Mouse (Mus musculus): ENCODE results near the gene Gsg1l.

DNA sequence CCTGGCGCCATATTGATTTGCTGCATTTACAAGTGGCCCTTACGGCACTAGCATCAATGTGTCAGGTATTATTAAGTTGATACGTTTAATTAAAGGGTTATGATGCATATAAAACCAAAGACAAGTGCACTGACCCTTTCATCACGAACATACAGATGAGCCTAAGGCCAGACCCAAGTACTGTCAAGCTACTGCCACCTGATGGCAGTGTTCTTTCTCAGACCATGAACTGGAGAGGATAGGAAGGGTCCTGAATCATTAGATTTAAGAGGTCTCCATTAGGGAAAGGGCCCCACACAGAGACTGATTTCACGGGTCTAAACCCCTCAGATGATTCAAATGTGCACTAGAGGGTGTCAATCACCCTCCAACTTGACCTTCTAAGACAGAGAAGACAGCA lies 55.6 kb downstream of the Gsg1l start:
- TF ChIP-seq EP300 (IDR thresholded peaks at IDR 0.05; ENCODE audit: low read depth) (no peak), CTCF (IDR thresholded peaks at IDR 0.05; ENCODE audit: low read depth) (peak; percentile 64)
